Mouse (Mus musculus) heart, adult 2 months (tissue): ENCODE results near the gene Ctnna2. TPM values are rescaled to one million over a fixed set of nuclear protein-coding genes. Genes with fewer than 3 reads are reported as not detected.

Experiments
- DNase-seq, 2 experiments: peaks; one replicate each; pipeline ENCODE4 v3.0.0; 2021
- H3K27ac ChIP-seq: fragments of 200-600 bp; 2 replicates; pipeline ENCODE4 v1.8.1; 2022
- H3K27me3 ChIP-seq: fragments of 200-500 bp; 2 replicates; pipeline ENCODE4 v1.6.1; 2012; ENCODE audit warnings: mild to moderate bottlenecking, low read length, inconsistent platforms, mixed read lengths; ENCODE audit not compliant: control insufficient read depth, insufficient read depth
- H3K36me3 ChIP-seq: fragments of 200-500 bp; 2 replicates; pipeline ENCODE4 v1.6.1; 2012; ENCODE audit warnings: low read length, inconsistent platforms; ENCODE audit not compliant: control insufficient read depth, insufficient read depth
- H3K4me1 ChIP-seq: fragments of 200-500 bp; 2 replicates; pipeline ENCODE4 v1.6.1; 2011; ENCODE audit warnings: low read length; ENCODE audit not compliant: control insufficient read depth, insufficient read depth
- H3K4me3 ChIP-seq: fragments of 200-600 bp; 2 replicates; pipeline ENCODE4 v1.8.1; 2022
- H3K79me2 ChIP-seq: fragments of 200-500 bp; replicated peaks from 2 replicates; pipeline ENCODE4 v1.6.1; 2012; ENCODE audit warnings: mild to moderate bottlenecking, inconsistent platforms, low read length, moderate library complexity, mixed read lengths; ENCODE audit not compliant: control insufficient read depth, insufficient read depth
- H3K9ac ChIP-seq: fragments of 200-500 bp; 2 replicates; pipeline ENCODE4 v1.6.1; 2012; ENCODE audit warnings: low read depth, mild to moderate bottlenecking, control low read depth, inconsistent platforms, low read length, mixed read lengths
- CTCF ChIP-seq: fragments of 200-600 bp; IDR thresholded peaks from 2 replicates; pipeline ENCODE4 v1.8.1; 2022; ENCODE audit warnings: antibody characterized with exemption, mild to moderate bottlenecking, moderate library complexity
- EP300 ChIP-seq: fragments of 200-500 bp; IDR thresholded peaks from 2 replicates; pipeline ENCODE4 v1.6.1; 2011; ENCODE audit warnings: low read depth, low read length, control low read depth; ENCODE audit not compliant: insufficient read depth
- POLR2A ChIP-seq: fragments of 200-500 bp; IDR thresholded peaks from 2 replicates; pipeline ENCODE4 v1.6.1; 2011; ENCODE audit warnings: mild to moderate bottlenecking, low read depth, low read length, control low read depth; ENCODE audit not compliant: insufficient read depth
- WGBS: fragments of 180-500 bp; shearing (Covaris S2); methylation state at CpG from one replicate; pipeline ENCODE4 v1.1.7; 2018; 5-methylcytosine and 5-hydroxymethylcytosine counted together
- intact Hi-C: fragments of 180-260 bp; cut with DNase I; formaldehyde crosslinking; loops from one replicate; pipeline ENCODE4 v1.15.1; 2025
- polyA plus RNA-seq: library from polyadenylated mRNA; depleted of rRNA; stranded (reverse); fragments of >200 nt; gene quantifications from 2 replicates; pipeline ENCODE4 v1.2.3, GENCODE M21; 2012
- total RNA-seq, 2 experiments: library from RNA; stranded (reverse); gene quantifications; 2 replicates each; pipeline ENCODE4 v1.2.3; 2021

Gene Ctnna2
- total and polyA plus RNA-seq, 3 experiments: 0.06 TPM; not detected in 2

GRCm38 (mm10) chr6:77306796-77307195 is 672.7 kb downstream of the Ctnna2 start:
- H3K27ac ChIP-seq: no peak overlapping the region
- no peaks in the 10 kb centered on the region for H3K79me2 ChIP-seq
- TF ChIP-seq EP300 (no peak), POLR2A (no peak)
- WGBS: 91% methylated on average over 3 of the region's 3 CpGs
- intact Hi-C loops: no loop called here
- DNase-seq: no peak
- no peaks in the 10 kb centered on the region for H3K36me3 ChIP-seq
- H3K27me3 ChIP-seq: no peaks in the 10 kb centered on the region
- no peak overlapping the region for H3K9ac ChIP-seq
- no peaks in the 10 kb centered on the region for H3K4me1 ChIP-seq
- H3K4me3 ChIP-seq: no peak overlapping the region

DNA sequence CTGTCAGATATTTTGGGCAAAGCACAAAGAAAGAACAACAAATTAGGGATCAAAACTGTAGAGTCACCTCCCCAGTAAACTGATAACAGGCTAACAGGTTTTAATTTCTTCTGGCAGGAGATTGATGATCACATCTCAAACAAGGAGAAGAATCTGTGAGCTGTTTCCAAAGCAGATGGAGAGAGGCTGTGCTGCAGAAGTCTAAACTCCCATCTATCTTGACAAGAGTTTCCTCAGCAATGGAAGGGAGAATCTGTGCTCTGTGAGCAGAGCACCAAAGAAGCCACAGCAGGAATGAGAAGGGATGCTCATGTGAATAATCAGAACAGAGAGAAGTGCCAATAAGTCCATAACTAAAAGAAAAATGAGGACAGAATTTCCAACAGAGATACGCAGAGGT is 678.2 kb downstream of the Ctnna2 start:
- TF ChIP-seq EP300 (no peak), POLR2A (no peak)
- 80% methylated on average over 1 of the region's 1 CpGs for WGBS
- no peak overlapping the region for H3K4me3 ChIP-seq
- H3K9ac ChIP-seq: no peak overlapping the region
- no peaks in the 10 kb centered on the region for H3K4me1 ChIP-seq
- intact Hi-C loops: no loop called here
- H3K36me3 ChIP-seq: no peaks in the 10 kb centered on the region
- H3K79me2 ChIP-seq: no peaks in the 10 kb centered on the region
- DNase-seq: no peak
- no peak overlapping the region for H3K27ac ChIP-seq
- H3K27me3 ChIP-seq: no peaks in the 10 kb centered on the region

- Histone ChIP-seq H3K9ac (no peak overlapping the region), H3K4me1 (no peaks in the 10 kb centered on the region), H3K36me3 (no peaks in the 10 kb centered on the region), H3K79me2 (no peaks in the 10 kb centered on the region), H3K4me3 (no peak overlapping the region), H3K27ac (no peak overlapping the region), H3K27me3 (no peaks in the 10 kb centered on the region)
- TF ChIP-seq EP300: no peak
- no peak for TF ChIP-seq POLR2A
- TF ChIP-seq CTCF: no peak
- WGBS: 51% methylated on average over 6 of the region's 6 CpGs
- intact Hi-C loops: no loop called here
- DNase-seq: no peak
Measured at GRCm38 (mm10) chr6:77291415-77291814, 688.1 kb downstream of the Ctnna2 start.

DNA sequence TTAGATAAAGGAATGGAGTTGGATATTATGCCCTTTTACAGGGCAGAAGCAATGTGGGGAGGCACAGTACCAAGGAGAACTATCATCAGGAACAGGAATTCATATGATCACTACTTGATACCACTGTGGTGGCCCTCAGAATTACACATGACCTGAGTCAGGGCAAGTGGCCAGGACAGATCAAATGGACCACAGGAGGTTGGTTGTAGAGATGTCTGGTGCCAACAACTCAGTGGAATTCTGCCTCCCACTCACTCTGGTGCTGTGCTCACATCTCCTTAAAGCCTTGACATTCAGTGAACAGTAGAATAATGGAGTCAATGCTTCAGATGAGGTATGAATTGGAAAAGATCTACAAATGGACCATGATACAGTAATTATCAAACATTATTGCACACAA is 691.1 kb downstream of the Ctnna2 start:
- no peak overlapping the region for H3K27ac ChIP-seq
- H3K79me2 ChIP-seq: no peaks in the 10 kb centered on the region
- no peak for TF ChIP-seq CTCF
- TF ChIP-seq EP300: no peak
- TF ChIP-seq POLR2A: no peak
- intact Hi-C loops: no loop called here
- H3K4me1 ChIP-seq: no peaks in the 10 kb centered on the region
- DNase-seq: no peak
- no peak overlapping the region for H3K4me3 ChIP-seq
- no peaks in the 10 kb centered on the region for H3K36me3 ChIP-seq
- no peaks in the 10 kb centered on the region for H3K27me3 ChIP-seq
- H3K9ac ChIP-seq: no peak overlapping the region

DNA sequence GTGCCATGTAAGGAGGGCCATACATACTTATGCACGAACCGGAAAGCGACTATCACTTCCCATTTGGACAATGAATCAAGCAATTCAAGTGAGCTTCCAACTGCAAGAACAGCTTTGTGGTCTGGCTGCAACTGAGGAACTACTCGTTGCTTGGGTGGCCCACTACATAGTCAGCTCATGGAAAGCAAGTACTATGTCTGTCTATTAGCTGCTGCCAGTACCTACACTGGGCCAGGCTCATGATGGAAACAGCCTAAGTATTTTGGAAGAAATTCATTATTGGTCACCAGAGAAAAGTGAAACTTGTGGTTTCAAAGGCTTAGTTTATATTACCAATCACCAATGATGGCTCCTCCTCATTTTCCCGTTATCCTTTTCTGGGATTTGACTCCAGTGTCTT is 693.2 kb downstream of the Ctnna2 start:
- H3K4me3 ChIP-seq: no peak overlapping the region
- no peaks in the 10 kb centered on the region for H3K79me2 ChIP-seq
- H3K36me3 ChIP-seq: no peaks in the 10 kb centered on the region
- 82% methylated on average over 5 of the region's 5 CpGs for WGBS
- no peaks in the 10 kb centered on the region for H3K27me3 ChIP-seq
- DNase-seq: no peak
- intact Hi-C loops: no loop called here
- H3K9ac ChIP-seq: no peak overlapping the region
- no peaks in the 10 kb centered on the region for H3K4me1 ChIP-seq
- H3K27ac ChIP-seq: no peak overlapping the region
- TF ChIP-seq POLR2A: no peak
- no peak for TF ChIP-seq EP300

DNA sequence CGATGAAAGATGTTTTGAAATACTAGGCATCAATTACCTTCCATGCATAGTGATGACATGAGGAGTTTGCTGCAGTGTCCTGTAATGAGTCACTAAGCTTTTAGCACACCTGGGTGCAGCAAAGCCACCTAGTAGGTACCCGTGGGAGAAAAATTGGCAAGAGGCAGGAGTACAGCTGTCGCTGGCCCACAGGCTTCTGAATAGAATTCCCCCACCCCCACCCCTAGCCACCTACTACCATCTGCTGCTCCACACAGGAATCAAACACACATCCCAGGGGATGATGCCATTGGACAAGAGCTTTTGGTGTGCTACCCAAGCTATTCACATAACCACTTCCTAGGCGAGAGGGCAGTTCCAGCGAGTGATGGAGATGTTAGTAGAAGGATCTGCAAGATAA is 700.7 kb downstream of the Ctnna2 start:
- Histone ChIP-seq H3K27ac (no peak overlapping the region), H3K9ac (no peak overlapping the region), H3K36me3 (no peaks in the 10 kb centered on the region), H3K4me3 (no peak overlapping the region), H3K27me3 (no peaks in the 10 kb centered on the region), H3K4me1 (no peaks in the 10 kb centered on the region), H3K79me2 (no peaks in the 10 kb centered on the region)
- whole genome bisulfite sequencing: 74% methylated on average over 5 of the region's 5 CpGs
- no peak for DNase-seq
- no peak for TF ChIP-seq CTCF
- TF ChIP-seq EP300: no peak
- TF ChIP-seq POLR2A: no peak
- intact Hi-C loops: no loop called here
